Mouse (Mus musculus): Measurements from ENCODE around the gene Cux2. TPM values are rescaled to one million over a fixed set of nuclear protein-coding genes. Genes with fewer than 3 reads are reported as not detected.
A peak's percentile ranks its signal among the peaks of the same experiment; 100 is the strongest.

Cux2 gene
- polyA plus RNA-seq, 2 experiments: 3.0 to 6.1 TPM

GRCm38 (mm10) chr5:121961256-121961655, 88.6 kb downstream of the Cux2 start:
- peaks cover 6% of the 10 kb centered on the region; the same call in 1 of the 2 replicates for H3K27me3 ChIP-seq (ENCODE audit: control insufficient read depth, insufficient read depth, low read length)
- no peak overlapping the region for H3K4me2 ChIP-seq (replicated peaks; ENCODE audit: low read depth, low read length, severe bottlenecking)
- H3K27ac ChIP-seq (replicated peaks; ENCODE audit: low read depth, low read length): no peak overlapping the region
- TF ChIP-seq POLR2A (IDR thresholded peaks at IDR 0.05; ENCODE audit: borderline replicate concordance, extremely low read depth, insufficient read depth, insufficient read length): no peak
- no peaks in the 10 kb centered on the region; the same call in 1 of the 2 replicates for H3K4me1 ChIP-seq (ENCODE audit: control insufficient read depth, insufficient read depth, low read length)
- H3K9ac ChIP-seq (ENCODE audit: low read depth, low read length, severe bottlenecking): no peak overlapping the region
- WGBS: 69% methylated on average over 8 of the region's 8 CpGs
- no peak overlapping the region for H3K4me3 ChIP-seq (replicated peaks; ENCODE audit: low read length)
- ATAC-seq (ENCODE audit: low FRiP score, low read depth): no peak
- H3K9me3 ChIP-seq (ENCODE audit: control insufficient read depth, low read length): no peaks in the 10 kb centered on the region
- no peaks in the 10 kb centered on the region for H3K36me3 ChIP-seq (ENCODE audit: control insufficient read depth, insufficient read depth, low read length)
- no peak for DNase-seq (ENCODE audit: low spot score)

DNA sequence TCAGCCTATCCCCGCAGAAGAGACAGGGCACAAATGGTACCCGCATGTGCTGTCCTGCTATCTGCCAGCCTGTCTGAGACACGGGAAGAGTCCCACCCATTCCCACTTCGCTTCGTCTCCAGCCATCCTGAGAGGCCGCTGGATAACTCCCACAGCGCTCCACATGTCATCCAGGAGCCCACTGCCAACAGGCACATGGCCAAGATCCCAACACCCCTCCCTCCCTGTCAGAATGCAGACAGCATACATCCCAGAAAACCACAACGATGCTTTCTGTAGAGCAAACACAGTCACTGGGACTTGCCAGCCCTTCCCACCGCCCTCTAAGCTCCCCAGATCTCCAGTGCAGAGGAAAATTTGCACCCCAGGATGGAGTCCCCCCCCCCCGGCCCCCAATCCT, 90.2 kb downstream of the Cux2 start:
- TF ChIP-seq POLR2A (IDR thresholded peaks at IDR 0.05; ENCODE audit: borderline replicate concordance, extremely low read depth, insufficient read depth, insufficient read length): no peak
- H3K36me3 ChIP-seq (ENCODE audit: control insufficient read depth, insufficient read depth, low read length): no peaks in the 10 kb centered on the region
- H3K4me2 ChIP-seq (replicated peaks; ENCODE audit: low read depth, low read length, severe bottlenecking): no peak overlapping the region
- ATAC-seq (ENCODE audit: low FRiP score, low read depth) (no peak), DNase-seq (ENCODE audit: low spot score) (peak; percentile 33)
- H3K9me3 ChIP-seq (ENCODE audit: control insufficient read depth, low read length): no peaks in the 10 kb centered on the region
- no peak overlapping the region for H3K27ac ChIP-seq (replicated peaks; ENCODE audit: low read depth, low read length)
- H3K4me3 ChIP-seq (replicated peaks; ENCODE audit: low read length): no peak overlapping the region
- 51% methylated on average over 10 of the region's 10 CpGs for WGBS
- no peaks in the 10 kb centered on the region for H3K27me3 ChIP-seq (ENCODE audit: control insufficient read depth, insufficient read depth, low read length)
- H3K9ac ChIP-seq (ENCODE audit: low read depth, low read length, severe bottlenecking): no peak overlapping the region
- no peaks in the 10 kb centered on the region; the same call in 1 of the 2 replicates for H3K4me1 ChIP-seq (ENCODE audit: control insufficient read depth, insufficient read depth, low read length)

GRCm38 (mm10) chr5:121958551-121958950, 91.4 kb downstream of the Cux2 start:
- H3K27ac ChIP-seq (replicated peaks; ENCODE audit: low read depth, low read length): no peak overlapping the region
- ATAC-seq (ENCODE audit: low FRiP score, low read depth) (no peak), DNase-seq (ENCODE audit: low spot score) (no peak)
- no peaks in the 10 kb centered on the region for H3K36me3 ChIP-seq (ENCODE audit: control insufficient read depth, insufficient read depth, low read length)
- no peaks in the 10 kb centered on the region for H3K9me3 ChIP-seq (ENCODE audit: control insufficient read depth, low read length)
- 82% methylated on average over 9 of the region's 9 CpGs for WGBS
- H3K4me2 ChIP-seq (replicated peaks; ENCODE audit: low read depth, low read length, severe bottlenecking): no peak overlapping the region
- no peak overlapping the region for H3K4me3 ChIP-seq (replicated peaks; ENCODE audit: low read length)
- TF ChIP-seq POLR2A (IDR thresholded peaks at IDR 0.05; ENCODE audit: borderline replicate concordance, extremely low read depth, insufficient read depth, insufficient read length): no peak
- peaks cover 2% of the 10 kb centered on the region for H3K4me1 ChIP-seq (ENCODE audit: control insufficient read depth, insufficient read depth, low read length)
- H3K9ac ChIP-seq (ENCODE audit: low read depth, low read length, severe bottlenecking): no peak overlapping the region
- H3K27me3 ChIP-seq (ENCODE audit: control insufficient read depth, insufficient read depth, low read length): no peaks in the 10 kb centered on the region

- no peak overlapping the region for H3K4me2 ChIP-seq (replicated peaks; ENCODE audit: low read depth, low read length, severe bottlenecking)
- no peaks in the 10 kb centered on the region for H3K36me3 ChIP-seq (ENCODE audit: control insufficient read depth, insufficient read depth, low read length)
- no peak overlapping the region for H3K27ac ChIP-seq (replicated peaks; ENCODE audit: low read depth, low read length)
- DNase-seq (ENCODE audit: low spot score) (no peak), ATAC-seq (ENCODE audit: low FRiP score, low read depth) (no peak)
- 67% methylated on average over 5 of the region's 5 CpGs for WGBS
- peaks cover 2% of the 10 kb centered on the region for H3K4me1 ChIP-seq (ENCODE audit: control insufficient read depth, insufficient read depth, low read length)
- no peak for TF ChIP-seq POLR2A (IDR thresholded peaks at IDR 0.05; ENCODE audit: borderline replicate concordance, extremely low read depth, insufficient read depth, insufficient read length)
- no peak overlapping the region for H3K4me3 ChIP-seq (replicated peaks; ENCODE audit: low read length)
- H3K9me3 ChIP-seq (ENCODE audit: control insufficient read depth, low read length): no peaks in the 10 kb centered on the region
- H3K9ac ChIP-seq (ENCODE audit: low read depth, low read length, severe bottlenecking): no peak overlapping the region
- H3K27me3 ChIP-seq (ENCODE audit: control insufficient read depth, insufficient read depth, low read length): no peaks in the 10 kb centered on the region
Measured at GRCm38 (mm10) chr5:121955806-121956205, 94.1 kb downstream of the Cux2 start.

- Histone ChIP-seq H3K9ac (ENCODE audit: low read depth, low read length, severe bottlenecking) (no peak overlapping the region), H3K4me2 (replicated peaks; ENCODE audit: low read depth, low read length, severe bottlenecking) (no peak overlapping the region), H3K4me3 (replicated peaks; ENCODE audit: low read length) (no peak overlapping the region), H3K36me3 (ENCODE audit: control insufficient read depth, insufficient read depth, low read length) (no peaks in the 10 kb centered on the region), H3K27me3 (ENCODE audit: control insufficient read depth, insufficient read depth, low read length) (no peaks in the 10 kb centered on the region), H3K27ac (replicated peaks; ENCODE audit: low read depth, low read length) (no peak overlapping the region), H3K4me1 (ENCODE audit: control insufficient read depth, insufficient read depth, low read length) (peaks cover 18% of the 10 kb centered on the region), H3K9me3 (ENCODE audit: control insufficient read depth, low read length) (no peaks in the 10 kb centered on the region)
- DNase-seq (ENCODE audit: low spot score) (no peak), ATAC-seq (ENCODE audit: low FRiP score, low read depth) (no peak)
- no peak for TF ChIP-seq POLR2A (IDR thresholded peaks at IDR 0.05; ENCODE audit: borderline replicate concordance, extremely low read depth, insufficient read depth, insufficient read length)
- 72% methylated on average over 2 of the region's 2 CpGs for whole genome bisulfite sequencing
Measured at GRCm38 (mm10) chr5:121950175-121950574, 99.7 kb downstream of the Cux2 start.

DNA sequence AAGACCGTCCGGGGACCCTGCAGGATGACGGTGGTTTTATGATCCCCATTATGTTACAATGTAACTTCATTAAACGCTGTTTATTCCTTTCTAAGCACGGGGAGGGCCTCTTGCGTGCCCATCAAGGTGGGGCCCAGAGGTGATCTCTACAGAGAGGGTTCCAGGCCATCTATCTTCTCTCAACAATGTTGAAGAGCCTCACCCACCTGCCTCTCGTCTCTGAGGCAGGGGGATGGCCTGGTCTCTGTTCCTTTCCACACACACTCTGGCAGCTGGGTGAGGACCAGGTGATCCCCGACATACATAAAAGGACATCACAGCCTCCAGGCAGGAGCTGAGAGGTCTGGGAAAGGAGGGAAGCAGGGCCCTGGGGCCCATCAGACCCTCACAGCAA, 100.9 kb downstream of the Cux2 start:
- ATAC-seq (ENCODE audit: low FRiP score, low read depth): peak; percentile 21; the same call in 1 of the 2 replicates
- peak overlapping the region; percentile 32 for H3K4me3 ChIP-seq (replicated peaks; ENCODE audit: low read length)
- no peaks in the 10 kb centered on the region for H3K9me3 ChIP-seq (ENCODE audit: control insufficient read depth, low read length)
- no peak for DNase-seq (ENCODE audit: low spot score)
- WGBS: 2% methylated on average over 8 of the region's 8 CpGs
- TF ChIP-seq POLR2A (IDR thresholded peaks at IDR 0.05; ENCODE audit: borderline replicate concordance, extremely low read depth, insufficient read depth, insufficient read length): no peak
- peak overlapping the region; percentile 48 for H3K27ac ChIP-seq (replicated peaks; ENCODE audit: low read depth, low read length)
- no peaks in the 10 kb centered on the region for H3K27me3 ChIP-seq (ENCODE audit: control insufficient read depth, insufficient read depth, low read length)
- H3K4me2 ChIP-seq (replicated peaks; ENCODE audit: low read depth, low read length, severe bottlenecking): peak overlapping the region; percentile 61
- no peak overlapping the region for H3K9ac ChIP-seq (ENCODE audit: low read depth, low read length, severe bottlenecking)
- H3K4me1 ChIP-seq (ENCODE audit: control insufficient read depth, insufficient read depth, low read length): peaks cover 18% of the 10 kb centered on the region
- no peaks in the 10 kb centered on the region for H3K36me3 ChIP-seq (ENCODE audit: control insufficient read depth, insufficient read depth, low read length)
